In the genomic region with DNA sequence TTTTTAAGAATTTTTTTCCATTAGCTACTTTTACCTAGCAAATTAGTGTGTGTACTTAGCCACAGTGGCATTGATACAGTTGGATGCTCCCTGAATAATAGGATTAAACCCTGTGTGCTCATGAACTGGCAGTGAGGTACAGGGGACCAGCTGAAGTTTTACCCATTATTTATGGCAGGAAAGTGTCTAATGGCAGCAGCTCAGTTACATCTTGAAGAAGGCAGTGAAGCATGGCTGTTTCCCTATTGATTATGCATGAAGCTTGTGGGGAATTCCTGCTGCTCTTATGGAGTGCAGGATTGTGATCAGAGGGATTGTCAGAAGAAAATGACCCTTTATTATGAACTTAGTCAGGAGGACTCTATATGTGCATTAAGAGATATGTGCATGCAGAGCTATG, we compare ENCODE assay signal across 14 mouse cellular contexts.
"Had no signal": no experiment of that assay in that cellular context is flagged by ENCODE, and none has a peak within 500 bp of the region (broad histone marks: within the 10 kb centered on the region; RNA-seq: fewer than 3 reads in every experiment).

No protein-coding gene starts in this region.

- ATAC-seq: intestine, postnatal 0 days; liver, embryonic 12.5 days had no signal

- H3K4me1 ChIP-seq: limb, embryonic 15.5 days; liver, embryonic 12.5 days had no signal

- H3K27ac ChIP-seq: limb, embryonic 15.5 days; liver, embryonic 12.5 days had no signal

- H3K4me2 ChIP-seq: limb, embryonic 15.5 days; liver, embryonic 12.5 days; lung, embryonic 14.5 days had no signal

- H3K9me3 ChIP-seq: limb, embryonic 15.5 days; liver, embryonic 12.5 days had no signal

- DNase-seq: kidney, adult 8-10 months; kidney, postnatal 25 days; layer of hippocampus, postnatal 36 days; lung, embryonic 14.5 days; lung, postnatal 10 days; lung, postnatal 4 days; right cerebral cortex, postnatal 4 days; spleen, adult 18-20 months; thymus, adult 18-20 months; thymus, postnatal 14 days had no signal

- H3K9ac ChIP-seq: limb, embryonic 15.5 days; liver, embryonic 12.5 days; lung, embryonic 14.5 days had no signal

- H3K27me3 ChIP-seq: limb, embryonic 15.5 days; liver, embryonic 12.5 days had no signal

- H3K4me3 ChIP-seq: limb, embryonic 15.5 days; liver, embryonic 12.5 days; myocyte had no signal

- H3K36me3 ChIP-seq: limb, embryonic 15.5 days; liver, embryonic 12.5 days had no signal
